Mouse (Mus musculus) E14TG2a.4 (cell line): Measurements from ENCODE around the gene Impdh1.

ENCODE experiments used
- CTCF ChIP-seq: conservative IDR thresholded peaks from 2 replicates; pipeline ENCODE4 v1.5.1; 2014; ENCODE audit warnings: low read length
- NANOG ChIP-seq: IDR thresholded peaks from 2 replicates; pipeline ENCODE4 v1.6.1; 2014; ENCODE audit warnings: borderline replicate concordance, low read length, mixed read lengths
- POU5F1 ChIP-seq: IDR thresholded peaks from 2 replicates; pipeline ENCODE4 v1.6.1; 2014; ENCODE audit warnings: low read length, borderline replicate concordance

GRCm38 (mm10) chr6:29242265-29242664 lies 26.1 kb upstream of the Impdh1 start:
- TF ChIP-seq CTCF (no peak; the same call in 1 of the 2 replicates), NANOG (no peak), POU5F1 (no peak)
